Mouse (Mus musculus) erythroid progenitor cell, adult 5-6 weeks (primary cell): ENCODE measurements around the gene Sohlh2. TPM values are rescaled to one million over a fixed set of nuclear protein-coding genes. Genes with fewer than 3 reads are reported as not detected.

ENCODE experiments used
- ATAC-seq: replicated peaks from 2 replicates; pipeline ENCODE4 v1.8.0; 2016; ENCODE audit warnings: moderate number of reproducible peaks, mild to moderate bottlenecking, moderate TSS enrichment, inconsistent platforms; ENCODE audit not compliant: poor library complexity, low FRiP score, severe bottlenecking
- total RNA-seq, 2 experiments: library from RNA; stranded (forward) in 1 of 2; stranded (reverse) in 1 of 2; fragments of 150-400 nt in 1 of 2; fragments of 186-747, 209-891 nt in 1 of 2; gene quantifications; 2 replicates each; pipeline versions ENCODE4 v1.2.3 to v1.2.4; 2015 to 2017; ENCODE audit warnings: low replicate concordance in 2 of 2

Sohlh2 gene
- total RNA-seq (2015; ENCODE audit: low replicate concordance): not detected in 2 replicates
- total RNA-seq (2017; ENCODE audit: low replicate concordance): not detected in 2 replicates

DNA sequence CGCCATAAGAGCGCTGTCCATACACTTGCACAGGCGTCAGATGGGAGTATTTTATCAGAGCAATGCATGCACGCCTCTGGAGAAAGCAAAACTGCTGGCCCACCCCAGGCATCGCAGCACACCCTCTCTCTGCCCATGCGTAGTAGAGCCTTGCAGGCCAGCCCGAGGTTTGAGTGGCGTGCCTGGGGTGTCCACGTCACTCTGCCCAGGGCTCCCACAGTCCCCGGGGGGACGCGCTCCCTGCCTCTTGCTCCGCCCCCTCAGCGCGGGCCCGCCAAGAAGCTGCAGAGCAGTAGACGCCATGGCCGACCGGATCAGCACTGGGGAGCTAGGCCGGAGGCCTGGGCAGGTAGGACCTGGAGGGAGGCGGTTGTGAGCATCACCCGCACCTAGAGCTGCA is at the start of gene Sohlh2:
Sohlh2 (plus strand) TSS at position 263 of the 400 bp plus-strand sequence.
- no peak for ATAC-seq

DNA sequence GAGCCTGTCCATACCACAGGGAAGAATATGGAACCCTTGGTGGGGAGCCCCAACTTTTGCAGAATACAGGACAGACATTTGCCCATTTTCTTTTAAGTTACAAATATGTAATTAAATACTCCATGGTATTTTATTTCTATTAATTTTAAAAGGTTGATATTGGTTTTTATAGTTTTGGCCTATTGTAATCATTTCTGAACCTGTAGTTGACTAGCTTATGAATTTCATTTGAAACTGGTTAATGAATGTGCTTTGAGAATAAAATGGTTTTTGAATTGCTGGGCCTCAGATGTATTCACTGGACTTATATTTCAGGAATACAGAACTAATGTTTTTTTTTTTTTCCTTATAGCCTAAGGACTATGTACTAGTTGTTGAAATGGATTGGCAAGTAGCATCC is 44.8 kb upstream of the Sohlh2 start, which contains the start of gene Ccdc169:
Ccdc169 (plus strand) TSS at position 301 of the 400 bp plus-strand sequence.
- ATAC-seq: no peak

DNA sequence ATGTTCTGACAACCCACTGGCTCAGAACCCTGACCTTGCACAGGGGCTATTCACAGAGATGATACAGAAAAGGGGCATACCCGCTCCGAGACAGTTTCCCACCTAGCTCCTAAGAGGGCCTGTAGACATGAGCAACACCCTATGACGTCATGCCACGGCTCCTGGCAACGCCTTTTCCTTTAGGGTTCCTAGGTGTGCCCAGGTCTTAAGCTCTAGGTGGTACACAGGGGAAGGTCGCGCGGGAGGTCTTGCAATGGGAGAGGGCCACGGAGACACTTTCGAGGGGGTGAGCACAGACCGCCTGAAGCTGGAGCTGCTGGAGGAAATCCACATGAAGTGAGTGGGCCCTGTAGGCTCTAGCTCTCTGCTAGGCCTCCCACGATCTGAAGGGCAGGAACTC is 42.0 kb upstream of the Sohlh2 start:
- no peak for ATAC-seq

DNA sequence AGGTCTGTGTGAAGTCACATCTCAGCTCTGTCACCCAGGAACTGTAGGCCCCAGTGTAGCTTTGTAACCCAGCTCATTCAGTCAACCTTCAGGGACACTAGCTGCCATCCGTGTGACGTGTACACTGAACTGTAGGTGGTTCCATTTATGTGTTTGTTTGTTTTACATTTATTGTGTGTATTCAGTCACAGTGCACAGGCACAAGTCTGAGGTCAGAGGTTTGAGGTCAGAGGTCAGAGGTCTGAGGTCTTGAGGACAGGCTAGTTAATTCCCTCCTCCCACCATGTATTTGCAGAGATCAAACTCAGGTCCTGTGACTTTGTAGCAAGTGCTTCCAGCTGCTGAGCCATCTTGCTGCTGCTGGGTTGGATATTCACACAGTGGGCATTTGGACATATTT is 40.4 kb upstream of the Sohlh2 start:
- no peak for ATAC-seq

DNA sequence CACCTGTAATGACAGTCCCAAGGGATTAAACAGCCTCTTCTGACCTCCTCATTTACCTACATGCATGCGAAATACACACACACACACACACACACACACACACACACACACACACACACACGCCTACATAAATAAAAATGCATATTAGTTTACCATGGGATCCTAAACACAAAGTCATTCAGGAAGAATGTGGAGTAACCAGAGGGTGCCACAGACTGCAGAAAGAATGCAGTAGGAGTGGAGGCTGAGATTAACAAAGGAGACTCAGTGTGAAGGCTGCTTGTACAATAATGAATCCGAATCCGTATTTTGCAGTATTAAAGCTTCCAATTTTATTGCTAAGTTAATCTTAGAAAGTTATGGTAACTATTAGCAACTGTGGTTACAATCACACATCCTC is 36.9 kb upstream of the Sohlh2 start:
- ATAC-seq: no peak

DNA sequence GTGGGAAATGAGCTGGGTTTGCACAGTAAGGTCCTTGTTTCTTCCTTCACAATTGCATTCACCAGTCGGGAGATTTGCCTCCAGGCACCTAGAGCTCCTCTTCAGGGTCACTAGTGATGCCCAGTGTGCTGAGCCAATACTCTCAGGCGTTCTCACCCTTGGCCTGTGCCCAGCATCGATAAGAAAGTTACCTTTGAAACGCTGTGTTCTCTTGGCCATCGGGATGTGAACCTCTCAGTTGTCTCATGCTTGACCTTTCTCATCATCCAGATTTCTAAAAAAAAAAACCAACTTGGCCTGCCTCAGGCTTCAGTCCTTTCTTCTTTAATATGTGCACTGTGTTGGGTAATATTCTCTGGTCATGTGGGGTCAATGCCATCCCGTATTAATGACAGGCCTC is 35.4 kb upstream of the Sohlh2 start:
- no peak for ATAC-seq

DNA sequence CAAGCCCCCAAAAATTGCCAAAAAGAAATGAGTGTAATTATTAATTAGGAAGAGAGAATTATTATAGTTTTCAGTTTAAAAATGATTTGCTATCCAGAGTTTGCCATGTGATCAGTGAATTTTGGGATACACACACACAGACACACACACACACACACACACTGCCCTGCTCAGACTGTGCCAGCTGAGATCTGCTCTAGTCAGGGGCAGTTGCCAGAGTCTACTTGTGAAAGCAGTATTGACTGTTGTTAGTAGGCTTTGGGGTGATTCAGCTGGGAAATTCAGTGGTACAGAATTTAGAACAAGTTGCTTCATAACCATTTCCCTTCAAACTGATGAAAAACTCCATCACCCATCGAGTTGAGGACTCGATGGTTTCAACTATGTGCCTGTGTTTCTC is 34.7 kb upstream of the Sohlh2 start:
- ATAC-seq: no peak

DNA sequence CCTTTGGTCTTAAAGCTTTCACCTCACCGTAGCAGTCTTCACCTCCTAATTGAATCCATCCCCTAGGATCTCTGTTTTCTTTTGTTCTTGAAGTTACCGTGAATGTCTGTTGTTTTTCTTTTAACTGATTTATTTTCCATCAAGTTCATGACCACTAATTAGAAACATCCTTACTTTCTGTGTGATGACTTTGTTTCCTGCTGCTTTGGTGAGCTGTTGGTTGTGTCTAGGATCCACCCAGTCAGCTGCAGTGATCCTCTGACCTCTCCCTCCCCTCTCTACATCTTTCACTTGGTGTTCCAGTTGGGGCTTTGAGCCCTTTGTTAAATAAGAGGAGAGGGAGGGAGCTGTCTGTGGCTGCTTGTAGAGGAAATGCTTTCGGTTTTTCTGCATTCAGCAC is 33.7 kb upstream of the Sohlh2 start:
- ATAC-seq: no peak

DNA sequence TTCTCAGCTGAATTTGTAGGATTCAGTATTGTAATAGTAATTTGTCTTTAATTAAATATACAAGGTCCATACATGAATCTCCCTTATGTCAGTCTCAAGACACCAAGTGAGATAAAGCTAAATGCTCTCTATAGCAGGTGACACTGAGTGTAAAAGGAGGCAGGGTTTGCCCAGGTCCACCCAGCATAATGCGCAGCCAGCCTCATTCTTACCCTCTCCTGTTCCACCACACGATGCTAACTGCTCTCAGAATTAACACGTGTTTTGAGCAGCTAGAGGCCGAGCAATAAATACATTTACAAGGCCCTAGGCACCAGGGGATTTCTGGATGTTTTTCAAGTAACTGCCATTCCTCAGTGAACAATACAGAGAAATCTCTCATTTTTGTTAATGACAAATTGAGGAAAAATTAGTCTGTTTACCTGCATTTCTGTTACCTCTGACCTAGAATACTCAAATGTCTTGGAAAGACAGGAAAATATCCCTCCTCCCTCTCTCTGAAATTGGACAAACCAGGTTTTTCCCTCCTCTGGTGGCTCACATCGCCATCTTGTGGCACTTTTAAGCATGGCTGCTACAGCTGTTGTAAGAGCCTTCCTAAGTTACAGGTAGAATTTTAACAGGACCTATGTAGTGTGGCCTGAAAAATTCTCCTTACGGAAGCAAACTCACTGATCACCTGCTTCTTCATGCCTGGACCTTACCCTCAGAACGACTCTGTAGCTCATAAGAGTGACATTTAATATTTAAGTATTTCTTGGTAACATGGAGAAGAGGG is 30.0 kb upstream of the Sohlh2 start:
- no peak for ATAC-seq

DNA sequence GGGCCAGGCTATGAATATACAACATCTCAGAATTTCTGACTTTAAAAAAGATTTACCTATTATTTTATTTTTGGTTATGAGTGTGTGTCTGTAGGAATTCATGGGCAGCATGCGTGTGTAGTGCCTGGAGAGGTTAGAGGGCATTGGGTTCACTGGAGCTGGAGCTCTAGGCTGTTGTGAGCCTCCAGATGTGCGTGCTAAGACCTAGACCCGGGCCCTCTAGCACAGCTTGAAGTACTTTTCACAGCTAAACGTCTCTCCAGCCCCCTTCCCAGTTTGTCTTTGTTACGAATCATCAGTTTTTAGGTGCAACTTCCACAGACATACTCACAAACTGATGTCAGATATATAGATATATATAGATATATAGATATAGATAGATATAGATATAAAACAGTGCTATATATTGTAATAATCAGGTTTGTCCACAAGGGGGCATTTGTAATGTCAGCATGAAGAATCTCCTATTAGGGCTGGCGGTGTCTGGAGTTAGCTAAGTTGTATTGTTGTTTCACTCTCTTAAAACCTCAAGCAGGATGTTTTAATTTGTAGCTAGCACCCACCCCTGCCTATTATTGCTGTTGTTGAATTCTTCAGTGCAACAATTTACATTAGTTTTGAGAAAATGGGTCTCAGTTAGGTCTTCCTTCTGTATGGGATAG is 29.0 kb upstream of the Sohlh2 start:
- no peak for ATAC-seq

DNA sequence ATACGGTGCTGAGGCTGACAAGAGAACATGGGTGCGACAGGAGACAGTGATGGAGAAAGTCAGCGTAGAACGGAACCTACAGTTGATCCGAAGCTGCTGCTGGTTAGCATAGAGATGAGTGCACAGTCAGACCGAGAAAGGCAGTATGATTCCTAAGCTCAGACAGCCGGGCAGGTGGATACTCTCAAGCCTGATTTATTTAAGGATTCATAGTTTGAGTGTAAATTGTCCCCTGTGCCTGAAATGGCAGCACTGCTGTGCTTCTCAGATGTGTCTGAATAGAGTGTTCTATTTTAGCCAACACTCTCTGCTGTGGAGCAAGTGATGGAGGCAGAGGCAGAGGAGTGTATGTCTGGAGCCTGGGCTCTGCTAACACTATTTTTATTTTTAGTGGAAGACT is 27.7 kb upstream of the Sohlh2 start:
- ATAC-seq: no peak

DNA sequence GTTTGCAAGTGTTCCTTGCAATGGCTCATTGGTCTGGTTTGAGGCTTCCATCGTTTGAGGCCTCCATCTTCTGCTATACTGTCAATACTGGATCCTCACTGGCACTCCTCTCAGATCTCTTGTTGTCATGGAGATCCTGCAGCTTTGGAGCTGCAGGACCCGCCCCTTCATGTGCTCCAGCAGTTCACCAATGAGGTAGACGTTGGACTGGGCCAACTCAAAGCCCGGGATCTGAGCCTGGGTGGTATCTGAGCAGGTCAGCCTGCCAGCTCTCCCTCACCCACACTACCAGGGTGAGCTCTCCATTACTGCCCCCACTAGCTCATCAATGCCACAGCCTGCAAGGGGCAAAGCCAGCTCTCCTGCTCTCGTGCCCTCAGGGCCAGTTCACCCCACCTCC is 24.4 kb upstream of the Sohlh2 start:
- no peak for ATAC-seq

DNA sequence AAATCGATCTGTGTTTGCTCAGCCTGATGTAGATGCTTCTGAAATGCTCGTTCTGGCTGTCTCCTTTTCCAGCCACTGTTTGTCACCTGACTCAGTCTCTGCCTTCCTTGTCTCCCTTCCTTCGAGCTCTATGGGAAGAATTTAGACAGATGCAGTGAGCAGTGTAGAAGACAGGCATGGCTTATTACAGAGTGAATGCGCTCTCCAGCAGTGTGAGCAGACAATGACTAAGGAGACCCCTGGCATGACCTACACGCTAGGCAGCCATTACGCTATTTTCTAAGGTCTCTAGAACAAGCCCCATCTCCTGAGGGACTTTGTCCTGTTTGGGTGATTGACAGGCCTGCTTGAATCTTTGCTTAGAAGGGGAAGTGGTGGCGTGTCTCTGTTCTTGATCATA is 20.7 kb upstream of the Sohlh2 start:
- ATAC-seq: no peak

DNA sequence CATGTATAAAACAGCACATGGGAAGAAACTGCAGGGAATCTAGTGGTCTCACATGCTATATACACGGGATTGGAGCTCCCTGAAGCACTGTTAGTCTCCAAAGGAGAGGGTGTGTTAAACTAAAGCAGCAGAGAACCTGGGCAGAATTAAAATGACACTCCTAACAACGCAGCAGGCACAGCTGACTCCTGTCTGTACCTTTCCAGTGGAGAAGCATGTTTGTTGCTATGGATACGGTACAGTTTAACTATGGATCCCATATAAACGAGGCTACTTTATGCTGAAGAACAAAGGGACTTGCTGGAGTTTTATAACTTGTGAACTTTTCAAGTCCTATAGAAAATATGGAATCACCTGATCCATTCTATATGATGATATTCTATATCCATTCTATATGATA is 18.3 kb upstream of the Sohlh2 start:
- ATAC-seq: no peak

DNA sequence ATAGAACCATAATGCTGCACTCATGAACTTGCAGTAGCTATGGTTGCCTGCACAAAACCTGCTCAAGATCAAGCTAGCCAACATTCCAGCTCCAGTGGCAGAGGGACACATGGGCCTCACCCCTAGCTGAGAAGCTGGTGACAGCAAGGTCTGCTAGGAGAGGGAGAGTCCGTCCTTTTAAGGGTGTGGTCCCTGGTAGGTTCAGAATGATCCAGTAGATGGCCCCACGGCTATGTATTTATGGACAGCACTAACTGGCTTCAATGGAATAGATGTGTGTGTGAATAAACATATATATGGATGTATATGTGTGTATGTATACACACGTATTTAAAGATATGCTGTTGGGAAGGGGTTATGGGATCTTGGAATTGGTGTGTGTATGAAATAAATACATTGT is 9.3 kb upstream of the Sohlh2 start:
- ATAC-seq: no peak

DNA sequence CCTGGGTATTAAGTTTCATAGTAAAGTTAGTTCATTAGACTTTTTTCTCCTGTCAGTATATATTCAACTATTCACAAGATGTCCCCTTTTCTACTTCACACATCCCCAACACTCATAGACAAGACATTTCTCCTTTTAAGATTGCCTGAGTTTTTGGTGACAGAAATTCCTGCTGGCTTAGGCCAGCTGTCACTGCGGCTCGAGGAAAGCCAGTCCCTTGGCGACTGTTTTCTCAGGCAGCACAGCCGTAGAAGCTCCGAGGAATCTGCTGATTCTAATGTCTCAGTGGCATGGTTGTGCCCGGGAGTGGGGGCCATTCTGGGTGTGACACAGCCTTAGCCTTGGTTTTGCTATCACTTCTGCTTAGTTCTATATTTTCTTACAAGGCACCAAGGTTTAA is 4.6 kb upstream of the Sohlh2 start:
- no peak for ATAC-seq

DNA sequence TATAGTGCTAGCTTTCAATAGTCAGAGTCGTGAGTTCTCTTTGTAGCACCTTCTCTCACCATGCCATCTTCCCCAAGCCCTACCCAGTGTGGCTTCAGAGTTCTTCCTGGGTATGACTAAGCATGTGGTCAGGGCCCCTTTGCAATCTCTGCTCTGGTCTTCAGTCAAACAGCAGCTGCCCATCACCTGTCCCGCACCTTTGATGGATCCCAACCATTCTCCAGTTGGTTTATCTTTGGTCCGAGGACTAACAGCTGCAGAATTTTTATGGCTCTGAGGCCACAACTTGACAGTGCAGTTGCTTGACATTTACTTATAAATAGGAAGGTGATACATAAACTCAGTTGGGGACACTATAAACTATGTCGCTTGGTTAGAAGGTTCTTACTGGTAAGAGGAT is 9.8 kb downstream of the Sohlh2 start:
- no peak for ATAC-seq

DNA sequence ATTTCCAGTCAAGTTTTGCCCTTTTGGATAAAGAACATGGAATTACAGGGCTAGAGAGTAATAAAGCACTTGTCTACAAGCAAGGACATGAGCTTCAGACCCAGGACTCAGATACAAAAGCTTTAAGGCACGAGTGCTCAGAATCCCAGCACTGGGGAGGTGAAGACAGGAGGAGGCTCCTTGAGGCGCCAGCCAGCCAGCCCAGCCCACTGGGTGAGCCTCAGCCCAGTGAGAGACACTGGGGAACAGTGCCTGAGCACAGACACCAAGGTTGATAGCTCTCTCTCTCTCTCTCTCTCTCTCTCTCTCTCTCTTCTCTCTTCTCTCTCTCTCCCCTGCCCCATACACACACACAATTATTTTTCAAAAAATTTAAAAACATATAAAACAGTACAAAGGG is 11.5 kb downstream of the Sohlh2 start:
- no peak for ATAC-seq

DNA sequence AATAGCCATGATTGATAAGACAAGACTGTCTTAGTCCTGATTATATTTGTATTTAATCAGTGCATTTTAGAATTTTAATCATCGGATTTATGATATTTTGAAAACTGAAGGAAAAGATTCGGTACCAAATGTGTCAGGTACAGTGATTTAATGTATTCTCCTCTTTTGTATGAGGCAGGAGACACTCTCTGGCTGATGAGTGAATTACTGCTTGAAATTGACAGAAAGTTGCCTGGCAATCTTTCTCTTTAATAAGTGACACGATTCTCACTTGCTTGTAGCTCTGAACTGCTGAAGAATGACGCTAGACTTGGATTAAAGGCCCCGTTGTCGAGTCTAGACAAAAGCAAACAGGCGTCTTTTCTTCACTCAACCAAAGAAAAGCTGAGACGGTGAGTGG is 13.0 kb downstream of the Sohlh2 start:
- ATAC-seq: no peak

DNA sequence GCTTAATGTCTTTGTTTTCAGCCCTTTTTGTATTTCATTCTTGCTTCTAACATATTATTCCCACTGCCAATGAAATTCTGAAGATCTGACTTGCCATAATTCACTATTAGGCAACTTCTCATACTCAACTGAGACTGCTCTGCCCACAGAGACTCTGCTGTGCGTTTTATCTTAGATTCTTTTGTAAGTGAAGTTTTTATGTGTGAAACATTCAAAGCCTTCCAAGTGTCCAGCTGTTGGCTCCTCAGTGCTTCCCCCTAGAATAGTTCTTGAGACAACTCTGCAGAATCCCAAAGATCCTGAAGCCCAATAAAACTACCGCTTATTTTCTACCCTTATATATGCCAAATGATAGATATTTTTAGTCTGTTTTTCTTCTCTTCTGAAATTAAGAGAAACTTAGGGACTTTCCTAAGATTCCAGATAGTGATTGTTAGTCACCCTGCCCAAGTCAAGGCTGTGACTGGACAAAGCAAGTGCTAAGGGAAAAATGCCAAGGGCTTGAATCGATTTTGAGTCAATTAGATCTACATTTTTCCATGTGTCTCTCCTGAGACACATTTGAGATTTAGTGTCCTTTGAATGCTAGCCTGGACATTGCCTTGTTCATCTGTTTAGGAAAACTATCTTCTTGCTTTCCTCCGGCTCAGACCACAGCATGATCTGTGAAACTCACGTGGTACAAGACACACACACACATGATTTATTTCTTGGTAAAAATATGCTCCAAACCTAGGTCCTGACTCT is 13.9 kb downstream of the Sohlh2 start:
- no peak for ATAC-seq

DNA sequence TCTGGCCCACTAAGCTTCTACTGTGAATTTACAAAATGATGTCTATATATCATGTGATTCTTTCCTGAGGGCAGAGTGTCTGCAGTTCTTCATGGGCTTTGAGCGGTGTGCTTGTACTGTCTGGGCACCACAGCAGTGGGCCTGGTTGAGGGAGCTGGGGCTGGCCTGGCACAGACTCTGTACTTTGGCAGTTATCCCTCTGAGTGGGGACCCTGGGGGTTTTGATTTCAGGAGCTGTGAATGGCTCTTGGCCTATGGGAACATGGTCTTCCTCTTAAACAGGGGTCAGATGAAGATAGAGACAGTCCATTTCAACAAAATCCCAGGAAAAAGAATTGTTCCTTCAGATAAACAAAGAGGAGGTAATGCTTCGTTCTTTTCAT is 14.5 kb downstream of the Sohlh2 start:
- no peak for ATAC-seq
